8 mouse cellular contexts compared by ENCODE assay signal in the genomic region with DNA sequence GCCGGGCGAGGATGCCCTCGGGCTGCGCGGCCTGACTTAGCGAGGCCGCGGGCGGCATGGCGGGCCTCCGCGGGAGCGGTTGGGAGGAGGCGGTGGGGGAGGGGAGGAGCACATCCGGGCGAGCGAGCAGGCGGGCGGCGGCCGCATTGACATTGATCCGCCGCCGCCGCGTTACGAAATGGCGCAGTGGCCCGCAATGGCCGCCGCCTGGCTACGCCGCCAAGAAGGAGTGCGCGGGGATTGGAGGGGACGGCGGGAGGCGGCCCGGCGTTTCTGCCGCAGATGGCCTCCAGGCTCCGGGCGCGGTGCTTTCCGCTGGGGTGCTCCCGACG. TPM values are rescaled to one million over a fixed set of nuclear protein-coding genes. Genes with fewer than 3 reads are reported as not detected.
DNase-seq lines count a peak whose midpoint lies in the region; ATAC-seq and TF ChIP-seq lines count a peak whose summit lies in the region.

No protein-coding gene starts in this region.

- DNase-seq in 3T3-L1 (ENCODE audit: low read depth, low spot score), result peak; percentile 76
- DNase-seq in heart, adult 9 months (ENCODE audit: low spot score in 2 of 2), result peak; percentile 89 to 91
- peak; percentile 91 for DNase-seq in midbrain, postnatal 0 days (ENCODE audit: low spot score)
- peak; percentile 91 to 96 for DNase-seq in spleen, postnatal 10 days (ENCODE audit: low spot score in 2 of 2)

- no peak for TF ChIP-seq CTCF in bone marrow, adult 2 months (IDR thresholded peaks at IDR 0.05; ENCODE audit: control insufficient read depth, insufficient read depth, low read length)
- peak; percentile 23; the same call in 1 of the 2 replicates for TF ChIP-seq CTCF in midbrain, postnatal 0 days (IDR thresholded peaks at IDR 0.05)

- peak overlapping the region; percentile 68; the same call in 1 of the 2 replicates for H3K4me2 ChIP-seq in embryonic facial prominence, embryonic 15.5 days (replicated peaks)
- H3K4me2 ChIP-seq in kidney, embryonic 14.5 days (replicated peaks; ENCODE audit: low read depth, low read length), result peak overlapping the region; percentile 80
- peak overlapping the region; percentile 55 for H3K4me2 ChIP-seq in limb, embryonic 15.5 days
- peak overlapping the region; percentile 71 for H3K4me2 ChIP-seq in midbrain, postnatal 0 days (ENCODE audit: low read depth, low read length, poor library complexity, severe bottlenecking)

- H3K27ac ChIP-seq in bone marrow, adult 2 months (ENCODE audit: control insufficient read depth, insufficient read depth, low read depth, low read length, poor library complexity), result peak overlapping the region; percentile 97
- H3K27ac ChIP-seq in embryonic facial prominence, embryonic 15.5 days (replicated peaks), result peak overlapping the region; percentile 98
- H3K27ac ChIP-seq in kidney, embryonic 14.5 days (ENCODE audit: low read depth, low read length), result peak overlapping the region; percentile 98
- peak overlapping the region; percentile 97 for H3K27ac ChIP-seq in limb, embryonic 15.5 days
- peak overlapping the region; percentile 100 for H3K27ac ChIP-seq in midbrain, postnatal 0 days (ENCODE audit: low read depth, low read length)

- peak overlapping the region; percentile 66 for H3K4me3 ChIP-seq in bone marrow, adult 2 months (replicated peaks; ENCODE audit: control insufficient read depth, low read depth, low read length)
- H3K4me3 ChIP-seq in embryonic facial prominence, embryonic 15.5 days (replicated peaks), result peak overlapping the region; percentile 84
- H3K4me3 ChIP-seq in kidney, embryonic 14.5 days (ENCODE audit: low read length), result peak overlapping the region; percentile 75
- H3K4me3 ChIP-seq in limb, embryonic 15.5 days, result peak overlapping the region; percentile 83
- peak overlapping the region; percentile 91 for H3K4me3 ChIP-seq in midbrain, postnatal 0 days (ENCODE audit: low read depth, low read length)

- under 1% methylated on average over 47 of the region's 47 CpGs for WGBS in bone marrow, adult 2 months
- under 1% methylated on average over 47 of the region's 47 CpGs for WGBS in embryonic facial prominence, embryonic 15.5 days
- under 1% methylated on average over 34 of the region's 47 CpGs for WGBS in kidney, embryonic 14.5 days
- WGBS in limb, embryonic 15.5 days, result under 1% methylated on average over 45 of the region's 47 CpGs
- 0% methylated on average over 38 of the region's 47 CpGs for WGBS in midbrain, postnatal 0 days

- H3K27me3 ChIP-seq in embryonic facial prominence, embryonic 15.5 days, result no peaks in the 10 kb centered on the region
- no peaks in the 10 kb centered on the region for H3K27me3 ChIP-seq in kidney, embryonic 14.5 days (ENCODE audit: control insufficient read depth, insufficient read depth, low read length)
- no peaks in the 10 kb centered on the region for H3K27me3 ChIP-seq in limb, embryonic 15.5 days
- no peaks in the 10 kb centered on the region for H3K27me3 ChIP-seq in midbrain, postnatal 0 days (ENCODE audit: insufficient read depth, low read length)

- no peaks in the 10 kb centered on the region for H3K4me1 ChIP-seq in bone marrow, adult 2 months (ENCODE audit: control insufficient read depth, insufficient read depth, low read length)
- H3K4me1 ChIP-seq in embryonic facial prominence, embryonic 15.5 days, result peaks cover 6% of the 10 kb centered on the region
- H3K4me1 ChIP-seq in kidney, embryonic 14.5 days (ENCODE audit: control insufficient read depth, insufficient read depth, low read length), result peaks cover 10% of the 10 kb centered on the region
- H3K4me1 ChIP-seq in limb, embryonic 15.5 days, result peaks cover 14% of the 10 kb centered on the region
- peaks cover 11% of the 10 kb centered on the region for H3K4me1 ChIP-seq in midbrain, postnatal 0 days (ENCODE audit: insufficient read depth, low read length)

- no peaks in the 10 kb centered on the region for H3K9me3 ChIP-seq in embryonic facial prominence, embryonic 15.5 days (replicated peaks)
- no peaks in the 10 kb centered on the region for H3K9me3 ChIP-seq in kidney, embryonic 14.5 days (ENCODE audit: control insufficient read depth, low read length)
- no peaks in the 10 kb centered on the region for H3K9me3 ChIP-seq in limb, embryonic 15.5 days
- no peaks in the 10 kb centered on the region for H3K9me3 ChIP-seq in midbrain, postnatal 0 days (ENCODE audit: low read length)

- TF ChIP-seq POLR2A in bone marrow, adult 2 months (IDR thresholded peaks at IDR 0.05; ENCODE audit: borderline replicate concordance, control insufficient read depth, low read depth, low read length), result peak; percentile 53; the same call in 1 of the 2 replicates

- peak; percentile 72 for ATAC-seq in embryonic facial prominence, embryonic 15.5 days (ENCODE audit: insufficient number of reproducible peaks, low FRiP score, low TSS enrichment, low read depth)
- peak; percentile 73 for ATAC-seq in kidney, embryonic 14.5 days (ENCODE audit: low FRiP score, low TSS enrichment)
- peak; percentile 70 for ATAC-seq in limb, embryonic 15.5 days (ENCODE audit: insufficient number of reproducible peaks, low FRiP score, low TSS enrichment, low read depth)
- ATAC-seq in midbrain, postnatal 0 days (ENCODE audit: low FRiP score), result peak; percentile 82

- H3K36me3 ChIP-seq in embryonic facial prominence, embryonic 15.5 days, result peaks cover 22% of the 10 kb centered on the region
- peaks cover 28% of the 10 kb centered on the region for H3K36me3 ChIP-seq in kidney, embryonic 14.5 days (ENCODE audit: control insufficient read depth, insufficient read depth, low read length)
- peaks cover 21% of the 10 kb centered on the region for H3K36me3 ChIP-seq in limb, embryonic 15.5 days
- peaks cover 8% of the 10 kb centered on the region; the same call in 1 of the 2 replicates for H3K36me3 ChIP-seq in midbrain, postnatal 0 days (ENCODE audit: insufficient read depth, low read length)

- H3K9ac ChIP-seq in embryonic facial prominence, embryonic 15.5 days, result peak overlapping the region; percentile 90
- H3K9ac ChIP-seq in kidney, embryonic 14.5 days (ENCODE audit: low read depth, low read length), result peak overlapping the region; percentile 100
- H3K9ac ChIP-seq in limb, embryonic 15.5 days, result peak overlapping the region; percentile 95
- H3K9ac ChIP-seq in midbrain, postnatal 0 days (replicated peaks; ENCODE audit: low read length, poor library complexity, severe bottlenecking), result peak overlapping the region; percentile 98

RNA-seq across cellular contexts. Expression of a gene that starts 0.5 kb away (rescaled TPM):
- 389 and 408 TPM in 2 replicates for polyA plus RNA-seq in bone marrow, adult 2 months (2011; ENCODE audit: insufficient read depth, insufficient read length, low replicate concordance, missing spikeins)
- 242 and 268 TPM in 2 replicates for polyA plus RNA-seq in embryonic facial prominence, embryonic 15.5 days (2015; fragmentation: Nextera tagmentation; extraction: Ambion mirVana)
- 300 and 331 TPM in 2 replicates for polyA plus RNA-seq in kidney, embryonic 14.5 days (2014; fragmentation: Nextera tagmentation; extraction: Ambion mirVana)
- polyA plus RNA-seq in limb, embryonic 15.5 days (2015; fragmentation: Nextera tagmentation; extraction: Ambion mirVana), result 243 and 306 TPM in 2 replicates
- 83.7 and 116 TPM in 2 replicates for total RNA-seq in midbrain, postnatal 0 days (2014; rRNA removed)
- 87.7 and 96.6 TPM in 2 replicates for polyA plus RNA-seq in midbrain, postnatal 0 days (2015; fragmentation: Nextera tagmentation; extraction: Ambion mirVana)

RNA-seq across cellular contexts. Expression of a gene that starts 44.8 kb away (rescaled TPM):
- 27.9 and 54.5 TPM in 2 replicates for polyA plus RNA-seq in bone marrow, adult 2 months (2011; ENCODE audit: insufficient read depth, insufficient read length, low replicate concordance, missing spikeins)
- 50.7 and 56.1 TPM in 2 replicates for polyA plus RNA-seq in embryonic facial prominence, embryonic 15.5 days (2015; fragmentation: Nextera tagmentation; extraction: Ambion mirVana)
- polyA plus RNA-seq in kidney, embryonic 14.5 days (2014; fragmentation: Nextera tagmentation; extraction: Ambion mirVana), result 57.1 and 67.6 TPM in 2 replicates
- polyA plus RNA-seq in limb, embryonic 15.5 days (2015; fragmentation: Nextera tagmentation; extraction: Ambion mirVana), result 40.7 and 45.2 TPM in 2 replicates
- total RNA-seq in midbrain, postnatal 0 days (2014; rRNA removed), result 8.9 and 9.0 TPM in 2 replicates
- 11.3 and 12.5 TPM in 2 replicates for polyA plus RNA-seq in midbrain, postnatal 0 days (2015; fragmentation: Nextera tagmentation; extraction: Ambion mirVana)

Comparison
In these comparisons a context has a peak if more than half of its experiments do, and no peak if none do; other contexts are left out.
1. Peak in every context shown above with its lines: DNase-seq, ATAC-seq, H3K4me3 ChIP-seq and H3K27ac ChIP-seq.